Mouse (Mus musculus) stomach, embryonic 14.5 days (tissue): ENCODE results near the gene Skint3. TPM values are rescaled to one million over a fixed set of nuclear protein-coding genes. Genes with fewer than 3 reads are reported as not detected.
"Not testable (repeated sequence)": the region's sequence is repeated elsewhere in the genome, so short reads cannot be mapped to it uniquely, and the experiment has no call there.

Experiments used
- ATAC-seq: fragments of 200-750 bp; cut with Nextera tagmentation; 2 replicates; pipeline ENCODE4 v1.8.0; 2017; ENCODE audit warnings: low read depth, moderate TSS enrichment; ENCODE audit not compliant: insufficient number of reproducible peaks, insufficient read depth, low FRiP score
- H3K27ac ChIP-seq: fragments of 300-500 bp; sonication (generic); 2 replicates; pipeline ENCODE4 v1.5.1; 2014; ENCODE audit warnings: mild to moderate bottlenecking, low read length, moderate library complexity, mixed read lengths
- H3K27me3 ChIP-seq: fragments of 300-500 bp; sonication (generic); 2 replicates; pipeline ENCODE4 v1.6.1; 2014; ENCODE audit warnings: low read length, control low read depth, mixed read lengths; ENCODE audit not compliant: control insufficient read depth, insufficient read depth
- H3K36me3 ChIP-seq: fragments of 300-500 bp; sonication (generic); 2 replicates; pipeline ENCODE4 v1.6.1; 2014; ENCODE audit warnings: mild to moderate bottlenecking, control low read depth, low read length, moderate library complexity, mixed read lengths; ENCODE audit not compliant: control insufficient read depth, insufficient read depth
- H3K4me1 ChIP-seq: fragments of 300-500 bp; sonication (generic); 2 replicates; pipeline ENCODE4 v1.6.1; 2014; ENCODE audit warnings: low read length, control low read depth, mixed read lengths; ENCODE audit not compliant: control insufficient read depth, insufficient read depth
- H3K4me2 ChIP-seq: fragments of 300-500 bp; sonication (generic); replicated peaks from 2 replicates; pipeline ENCODE4 v1.6.1; 2014; ENCODE audit warnings: low read depth, low read length, control low read depth
- H3K4me3 ChIP-seq: fragments of 300-500 bp; sonication (generic); 2 replicates; pipeline ENCODE4 v1.5.1; 2014; ENCODE audit warnings: low read depth, low read length, control low read depth
- H3K9ac ChIP-seq: fragments of 300-500 bp; sonication (generic); replicated peaks from 2 replicates; pipeline ENCODE4 v1.6.1; 2014; ENCODE audit warnings: low read depth, mild to moderate bottlenecking, control low read depth, low read length, moderate library complexity, mixed read lengths
- H3K9me3 ChIP-seq: fragments of 300-500 bp; sonication (generic); 2 replicates; pipeline ENCODE4 v1.6.1; 2016; ENCODE audit warnings: low read depth, low read length, control low read depth; ENCODE audit not compliant: control insufficient read depth
- WGBS: fragments of 180-500 bp; shearing (Covaris S2); extraction: QIAGEN DNeasy Blood & Tissue Kit; methylation state at CpG from one replicate; pipeline ENCODE4 v1.1.7; 2014; 5-methylcytosine and 5-hydroxymethylcytosine counted together
- polyA plus RNA-seq: library from polyadenylated mRNA; unstranded; fragments of >200 nt; fragmentation: Nextera tagmentation; extraction: Ambion mirVana; gene quantifications from 2 replicates; pipeline ENCODE4 v1.2.1, GENCODE M21; 2014

Skint3 gene
- polyA plus RNA-seq, 1 experiment from 2014 or later: not detected

DNA sequence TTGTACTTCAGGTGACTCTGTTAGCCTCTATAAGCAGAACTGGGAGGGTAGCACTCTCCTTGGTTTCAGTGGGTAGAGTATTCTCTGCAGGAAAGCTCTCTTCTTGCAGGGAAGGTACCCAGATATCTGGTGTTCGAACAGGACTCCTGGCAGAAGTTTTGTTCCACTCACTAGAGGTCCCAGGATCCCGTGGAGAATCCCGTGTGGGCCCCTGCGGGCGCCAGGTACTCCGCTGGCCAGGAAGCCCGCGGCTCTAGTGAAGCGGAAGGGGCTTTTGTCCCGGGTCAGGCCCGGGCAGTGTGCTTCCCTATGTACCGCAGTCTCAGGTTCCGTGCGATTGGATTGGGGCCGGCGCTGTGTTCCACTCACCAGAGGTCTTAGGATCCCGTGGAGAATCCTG lies 117.1 kb downstream of the Skint3 start:
- H3K27me3 ChIP-seq, H3K36me3 ChIP-seq, H3K4me3 ChIP-seq, H3K27ac ChIP-seq, H3K9ac ChIP-seq, ATAC-seq, H3K4me1 ChIP-seq, H3K9me3 ChIP-seq, H3K4me2 ChIP-seq: not testable (repeated sequence)
- WGBS: 87% methylated on average over 16 of the region's 17 CpGs

Other genes with a start within 250 kb of the Skint3 start
- not detected in 2 replicates for gene Skint1, start 226.0 kb upstream of the Skint3 start, polyA plus RNA-seq
- not detected in 2 replicates for gene Skint4, start 160.2 kb upstream of the Skint3 start, polyA plus RNA-seq
- gene Skint9, start 201.7 kb downstream of the Skint3 start, polyA plus RNA-seq: not detected in 2 replicates